Mouse (Mus musculus) brain, embryonic 14.5 days (tissue): ENCODE results near the gene Clec5a.

ENCODE experiments used
- CTCF ChIP-seq: fragments of 200-500 bp; IDR thresholded peaks from 2 replicates; pipeline ENCODE4 v1.5.1; 2012; ENCODE audit warnings: inconsistent platforms, mild to moderate bottlenecking, moderate library complexity, borderline replicate concordance; ENCODE audit not compliant: insufficient read depth, insufficient read length; ENCODE audit errors: extremely low read depth
- POLR2A ChIP-seq: fragments of 200-500 bp; IDR thresholded peaks from 2 replicates; pipeline ENCODE4 v1.6.1; 2012; ENCODE audit warnings: mild to moderate bottlenecking, inconsistent platforms, borderline replicate concordance; ENCODE audit not compliant: poor library complexity, insufficient read depth, insufficient read length, severe bottlenecking; ENCODE audit errors: extremely low read depth

DNA sequence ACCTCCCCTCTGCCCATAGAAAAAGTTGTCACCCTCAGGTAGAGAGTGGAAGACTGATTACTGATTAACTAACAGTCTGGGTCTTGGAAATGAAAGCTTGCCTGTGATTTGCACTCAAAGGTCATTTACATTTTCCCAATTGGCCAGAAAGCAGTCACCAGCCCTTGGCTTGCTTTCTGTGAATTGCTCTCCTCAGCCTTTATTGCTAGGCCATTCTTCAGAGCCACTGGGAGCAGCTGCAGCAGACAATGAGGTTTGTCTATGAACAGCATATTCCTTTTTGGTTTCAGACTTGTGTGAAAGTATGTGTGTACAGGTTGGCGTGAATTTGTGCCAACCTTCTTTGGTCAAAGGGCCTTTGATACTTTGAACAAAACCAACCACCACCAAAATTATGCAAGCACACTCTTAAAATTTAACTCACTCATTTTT, 49.0 kb upstream of the Clec5a start:
- TF ChIP-seq POLR2A (no peak), CTCF (no peak)
